Mouse (Mus musculus) midbrain, embryonic 15.5 days (tissue): ENCODE data around the gene Lap3. TPM values are rescaled to one million over a fixed set of nuclear protein-coding genes. Genes with fewer than 3 reads are reported as not detected.

ENCODE experiments used
- ATAC-seq: fragments of 200-750 bp; cut with Nextera tagmentation; replicated peaks from 2 replicates; pipeline ENCODE4 v1.8.0; 2017; ENCODE audit warnings: moderate TSS enrichment
- H3K27ac ChIP-seq: fragments of 300-500 bp; sonication (generic); 2 replicates; pipeline ENCODE4 v1.5.1; 2015; ENCODE audit warnings: mild to moderate bottlenecking, inconsistent platforms
- H3K27me3 ChIP-seq: fragments of 300-500 bp; sonication (generic); replicated peaks from 2 replicates; pipeline ENCODE4 v1.6.1; 2015; ENCODE audit warnings: inconsistent platforms
- H3K36me3 ChIP-seq: fragments of 300-500 bp; sonication (generic); replicated peaks from 2 replicates; pipeline ENCODE4 v1.6.1; 2015; ENCODE audit warnings: inconsistent platforms
- H3K4me1 ChIP-seq: fragments of 300-500 bp; sonication (generic); 2 replicates; pipeline ENCODE4 v1.6.1; 2015; ENCODE audit warnings: inconsistent platforms
- H3K4me2 ChIP-seq: fragments of 300-500 bp; sonication (generic); 2 replicates; pipeline ENCODE4 v1.6.1; 2015; ENCODE audit warnings: inconsistent platforms, mild to moderate bottlenecking, moderate library complexity
- H3K4me3 ChIP-seq: fragments of 300-500 bp; sonication (generic); 2 replicates; pipeline ENCODE4 v1.5.1; 2015; ENCODE audit warnings: mild to moderate bottlenecking, inconsistent platforms
- H3K9ac ChIP-seq: fragments of 300-500 bp; sonication (generic); 2 replicates; pipeline ENCODE4 v1.6.1; 2015; ENCODE audit warnings: mild to moderate bottlenecking, inconsistent platforms
- H3K9me3 ChIP-seq: fragments of 300-500 bp; sonication (generic); 2 replicates; pipeline ENCODE4 v1.6.1; 2016; ENCODE audit warnings: inconsistent platforms
- WGBS: fragments of 180-500 bp; shearing (Covaris S2); methylation state at CpG from one replicate; pipeline ENCODE4 v1.1.7; 2015; ENCODE audit warnings: mixed read lengths; 5-methylcytosine and 5-hydroxymethylcytosine counted together
- polyA plus RNA-seq: library from polyadenylated mRNA; unstranded; fragments of >200 nt; fragmentation: Nextera tagmentation; extraction: Ambion mirVana; gene quantifications from 2 replicates; pipeline ENCODE4 v1.2.1, GENCODE M21; 2015

Gene Lap3
- polyA plus RNA-seq, 1 experiment from 2014 or later: 28.7 TPM

GRCm38 (mm10) chr5:45475771-45476170, 17.4 kb upstream of the Lap3 start:
- no peak for ATAC-seq

GRCm38 (mm10) chr5:45476288-45476687, 16.9 kb upstream of the Lap3 start:
- Histone ChIP-seq H3K9ac (no peak overlapping the region), H3K4me2 (no peak overlapping the region), H3K4me1 (no peaks in the 10 kb centered on the region), H3K27me3 (0 out of 2 replicates have a peak, but pooled peaks cover 3% of the 10 kb centered on the region), H3K27ac (no peak overlapping the region), H3K36me3 (no peaks in the 10 kb centered on the region), H3K9me3 (no peaks in the 10 kb centered on the region), H3K4me3 (no peak overlapping the region)
- no peak for ATAC-seq
- 26% methylated on average over 6 of the region's 6 CpGs for WGBS

More at GRCm38 (mm10) chr5:45475771-45476170, 17.4 kb upstream of the Lap3 start:
- Histone ChIP-seq H3K4me1 (no peaks in the 10 kb centered on the region), H3K9me3 (no peaks in the 10 kb centered on the region), H3K27me3 (0 out of 2 replicates have a peak, but pooled peaks cover 3% of the 10 kb centered on the region), H3K4me2 (no peak overlapping the region), H3K9ac (no peak overlapping the region), H3K4me3 (no peak overlapping the region), H3K27ac (no peak overlapping the region), H3K36me3 (no peaks in the 10 kb centered on the region)
- 92% methylated on average over 5 of the region's 5 CpGs for WGBS

- H3K27ac ChIP-seq: no peak overlapping the region
- no peak overlapping the region for H3K9ac ChIP-seq
- no peak overlapping the region for H3K4me2 ChIP-seq
- no peaks in the 10 kb centered on the region for H3K9me3 ChIP-seq
- no peaks in the 10 kb centered on the region for H3K4me1 ChIP-seq
- WGBS: 90% methylated on average over 7 of the region's 7 CpGs
- H3K36me3 ChIP-seq: no peaks in the 10 kb centered on the region
- 0 out of 2 replicates have a peak, but pooled peaks cover 3% of the 10 kb centered on the region for H3K27me3 ChIP-seq
- no peak for ATAC-seq
- H3K4me3 ChIP-seq: no peak overlapping the region
These were observed 15.6 kb upstream of the Lap3 start for GRCm38 (mm10) chr5:45477601-45478000.

- Histone ChIP-seq H3K4me2 (no peak overlapping the region), H3K4me1 (no peaks in the 10 kb centered on the region), H3K9ac (no peak overlapping the region), H3K36me3 (no peaks in the 10 kb centered on the region), H3K9me3 (no peaks in the 10 kb centered on the region), H3K27ac (no peak overlapping the region), H3K4me3 (no peak overlapping the region), H3K27me3 (no peaks in the 10 kb centered on the region)
- no peak for ATAC-seq
- WGBS: 100% methylated on average over 1 of the region's 1 CpGs
These were observed 13.1 kb upstream of the Lap3 start for GRCm38 (mm10) chr5:45480066-45480465.

- Histone ChIP-seq H3K4me3 (no peak overlapping the region), H3K27me3 (no peaks in the 10 kb centered on the region), H3K9ac (no peak overlapping the region), H3K4me2 (no peak overlapping the region), H3K9me3 (no peaks in the 10 kb centered on the region), H3K36me3 (no peaks in the 10 kb centered on the region), H3K27ac (no peak overlapping the region), H3K4me1 (no peaks in the 10 kb centered on the region)
- no peak for ATAC-seq
- WGBS: 88% methylated on average over 2 of the region's 2 CpGs
These were observed 12.0 kb upstream of the Lap3 start for GRCm38 (mm10) chr5:45481125-45481524.

GRCm38 (mm10) chr5:45482607-45483006, 10.6 kb upstream of the Lap3 start:
- Histone ChIP-seq H3K27me3 (no peaks in the 10 kb centered on the region), H3K9ac (no peak overlapping the region), H3K36me3 (no peaks in the 10 kb centered on the region), H3K4me2 (no peak overlapping the region), H3K27ac (no peak overlapping the region), H3K9me3 (no peaks in the 10 kb centered on the region), H3K4me1 (no peaks in the 10 kb centered on the region), H3K4me3 (no peak overlapping the region)
- ATAC-seq: no peak
- 83% methylated on average over 3 of the region's 3 CpGs for WGBS

- WGBS: 90% methylated on average over 1 of the region's 1 CpGs
- Histone ChIP-seq H3K9ac (no peak overlapping the region), H3K27ac (no peak overlapping the region), H3K4me1 (no peaks in the 10 kb centered on the region), H3K36me3 (no peaks in the 10 kb centered on the region), H3K4me3 (no peak overlapping the region), H3K9me3 (no peaks in the 10 kb centered on the region), H3K27me3 (no peaks in the 10 kb centered on the region), H3K4me2 (no peak overlapping the region)
- ATAC-seq: no peak
These were observed 9.5 kb upstream of the Lap3 start for GRCm38 (mm10) chr5:45483654-45484053.

GRCm38 (mm10) chr5:45491776-45492175, 1.4 kb upstream of the Lap3 start:
- H3K36me3 ChIP-seq: no peaks in the 10 kb centered on the region
- H3K9ac ChIP-seq: no peak overlapping the region
- no peak overlapping the region for H3K4me2 ChIP-seq
- no peak for ATAC-seq
- no peak overlapping the region for H3K27ac ChIP-seq
- no peaks in the 10 kb centered on the region for H3K9me3 ChIP-seq
- no peak overlapping the region for H3K4me3 ChIP-seq
- no peaks in the 10 kb centered on the region for H3K27me3 ChIP-seq
- H3K4me1 ChIP-seq: peaks cover 16% of the 10 kb centered on the region
- 46% methylated on average over 4 of the region's 4 CpGs for WGBS

- 71% methylated on average over 9 of the region's 9 CpGs for WGBS
- H3K4me2 ChIP-seq: peak overlapping the region; percentile 80
- H3K27me3 ChIP-seq: no peaks in the 10 kb centered on the region
- H3K9ac ChIP-seq: peak overlapping the region; percentile 64
- H3K4me1 ChIP-seq: peaks cover 16% of the 10 kb centered on the region
- H3K27ac ChIP-seq: no peak overlapping the region
- no peaks in the 10 kb centered on the region for H3K9me3 ChIP-seq
- no peaks in the 10 kb centered on the region for H3K36me3 ChIP-seq
- peak overlapping the region; percentile 82 for H3K4me3 ChIP-seq
- ATAC-seq: no peak; the same call in 1 of the 2 replicates
These were observed 1.1 kb downstream of the Lap3 start for GRCm38 (mm10) chr5:45494093-45494755.

GRCm38 (mm10) chr5:45495429-45495975, 2.3 kb downstream of the Lap3 start:
- no peak overlapping the region for H3K9ac ChIP-seq
- no peaks in the 10 kb centered on the region for H3K27me3 ChIP-seq
- H3K4me1 ChIP-seq: peaks cover 16% of the 10 kb centered on the region
- 85% methylated on average over 3 of the region's 3 CpGs for WGBS
- H3K4me2 ChIP-seq: no peak overlapping the region
- ATAC-seq: no peak
- no peak overlapping the region for H3K4me3 ChIP-seq
- H3K27ac ChIP-seq: no peak overlapping the region
- no peaks in the 10 kb centered on the region for H3K9me3 ChIP-seq
- no peaks in the 10 kb centered on the region for H3K36me3 ChIP-seq

GRCm38 (mm10) chr5:45496042-45496441, 2.9 kb downstream of the Lap3 start:
- Histone ChIP-seq H3K27ac (no peak overlapping the region), H3K9me3 (no peaks in the 10 kb centered on the region), H3K36me3 (no peaks in the 10 kb centered on the region), H3K4me2 (no peak overlapping the region), H3K4me1 (peaks cover 16% of the 10 kb centered on the region), H3K27me3 (no peaks in the 10 kb centered on the region), H3K9ac (no peak overlapping the region), H3K4me3 (no peak overlapping the region)
- no peak for ATAC-seq

GRCm38 (mm10) chr5:45496479-45496878, 3.3 kb downstream of the Lap3 start:
- H3K27me3 ChIP-seq: no peaks in the 10 kb centered on the region
- H3K9ac ChIP-seq: no peak overlapping the region
- ATAC-seq: no peak
- H3K36me3 ChIP-seq: no peaks in the 10 kb centered on the region
- no peak overlapping the region for H3K4me2 ChIP-seq
- H3K27ac ChIP-seq: no peak overlapping the region
- no peaks in the 10 kb centered on the region for H3K9me3 ChIP-seq
- 91% methylated on average over 4 of the region's 4 CpGs for WGBS
- H3K4me1 ChIP-seq: peaks cover 16% of the 10 kb centered on the region
- H3K4me3 ChIP-seq: no peak overlapping the region

- 93% methylated on average over 12 of the region's 12 CpGs for WGBS
- H3K4me1 ChIP-seq: peaks cover 16% of the 10 kb centered on the region
- no peak overlapping the region for H3K9ac ChIP-seq
- H3K4me3 ChIP-seq: no peak overlapping the region
- H3K36me3 ChIP-seq: no peaks in the 10 kb centered on the region
- no peak for ATAC-seq
- no peaks in the 10 kb centered on the region for H3K9me3 ChIP-seq
- no peak overlapping the region for H3K4me2 ChIP-seq
- no peak overlapping the region for H3K27ac ChIP-seq
- H3K27me3 ChIP-seq: no peaks in the 10 kb centered on the region
These were observed 3.9 kb downstream of the Lap3 start for GRCm38 (mm10) chr5:45496930-45497550.
